ENCODE assay signal across 13 mouse cellular contexts in the genomic region with DNA sequence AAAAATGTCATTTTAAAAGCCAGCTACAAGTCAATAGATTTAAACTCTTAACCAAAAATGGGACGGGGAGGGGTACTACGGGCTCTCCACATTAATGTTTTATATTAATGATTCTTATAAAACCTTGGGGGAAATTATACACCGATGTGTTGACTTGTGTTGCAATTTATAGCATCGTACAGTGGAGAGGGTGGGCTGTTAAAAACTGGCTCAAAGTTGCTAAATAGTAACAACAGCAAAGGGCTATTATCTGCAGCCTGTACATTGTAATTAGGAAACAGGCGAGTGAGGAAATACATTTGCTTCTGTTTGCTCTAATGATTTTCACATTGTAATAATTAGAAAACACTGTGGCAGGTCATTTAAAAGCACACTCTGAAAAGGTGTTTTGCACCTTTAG.
"Had no signal": no experiment of that assay in that cellular context is flagged by ENCODE, and none has a peak within 500 bp of the region (broad histone marks: within the 10 kb centered on the region; RNA-seq: fewer than 3 reads in every experiment).

No protein-coding gene starts in this region.

- DNase-seq: kidney, postnatal 25 days; liver, embryonic 13.5 days; lung, adult 2 months; lung, postnatal 14 days; lung, postnatal 4 days; thymus, adult 2 months; thymus, postnatal 25 days had no signal

- H3K4me3 ChIP-seq: left cerebral cortex, adult 2 months; liver, embryonic 13.5 days; midbrain, embryonic 12.5 days; myocyte; neural tube, embryonic 13.5 days had no signal

- H3K4me1 ChIP-seq: liver, embryonic 13.5 days; midbrain, embryonic 12.5 days had no signal

- H3K9ac ChIP-seq: liver, embryonic 13.5 days; midbrain, embryonic 12.5 days; neural tube, embryonic 13.5 days had no signal

- H3K27ac ChIP-seq: kidney, postnatal 0 days; left cerebral cortex, adult 2 months; liver, embryonic 13.5 days; midbrain, embryonic 12.5 days; neural tube, embryonic 13.5 days; stomach, postnatal 0 days had no signal

- H3K27me3 ChIP-seq: liver, embryonic 13.5 days; midbrain, embryonic 12.5 days; neural tube, embryonic 13.5 days had no signal

- H3K9me3 ChIP-seq: liver, embryonic 13.5 days; midbrain, embryonic 12.5 days; neural tube, embryonic 13.5 days had no signal

- H3K4me2 ChIP-seq: liver, embryonic 13.5 days; midbrain, embryonic 12.5 days; neural tube, embryonic 13.5 days had no signal

- H3K36me3 ChIP-seq: liver, embryonic 13.5 days; midbrain, embryonic 12.5 days; neural tube, embryonic 13.5 days had no signal
